Mouse (Mus musculus): ENCODE results near the gene Gstt2.

DNA sequence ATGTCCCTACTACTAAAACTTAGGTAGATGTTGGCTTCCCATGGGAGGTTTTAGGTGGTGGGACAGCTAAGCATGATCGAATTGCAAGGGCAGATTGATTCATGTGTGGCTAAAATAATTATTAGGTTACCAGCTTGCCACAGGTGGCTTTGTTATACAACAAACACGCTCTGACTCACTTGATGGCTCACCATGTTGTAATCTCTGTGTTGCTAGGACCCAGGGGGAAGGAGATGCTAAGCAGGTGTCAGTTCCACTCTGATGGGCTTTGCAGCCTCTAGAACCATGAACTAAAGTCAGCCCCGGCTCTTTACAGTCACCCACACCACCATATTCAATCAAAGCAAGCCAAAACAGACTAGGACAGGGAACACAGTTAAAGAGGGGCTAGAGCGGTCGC, 17.3 kb downstream of the Gstt2 start:
- TF ChIP-seq CTCF (IDR thresholded peaks at IDR 0.05; ENCODE audit: borderline replicate concordance, insufficient read depth, low read depth, low read length), result no peak
- TF ChIP-seq POLR2A (IDR thresholded peaks at IDR 0.05; ENCODE audit: borderline replicate concordance, insufficient read depth, low read length), result no peak
